Mouse (Mus musculus) heart, postnatal 0 days (tissue): ENCODE results near the gene Olfr1009.

Experiments
- CTCF ChIP-seq: IDR thresholded peaks from 2 replicates; pipeline ENCODE4 v1.5.1; 2016; ENCODE audit warnings: antibody characterized with exemption, control low read depth, low read depth
- EP300 ChIP-seq: IDR thresholded peaks from 2 replicates; pipeline ENCODE4 v1.6.1; 2016; ENCODE audit warnings: antibody characterized with exemption, low read depth

GRCm38 (mm10) chr2:85711159-85711558, 4.1 kb upstream of the Olfr1009 start:
- TF ChIP-seq CTCF (no peak), EP300 (no peak)
